Mouse (Mus musculus) hindbrain, postnatal 0 days (tissue): Measurements from ENCODE around the gene Ctnnbl1. TPM values are rescaled to one million over a fixed set of nuclear protein-coding genes. Genes with fewer than 3 reads are reported as not detected.
A peak's percentile ranks its signal among the peaks of the same experiment; 100 is the strongest.

ENCODE experiments used
- ATAC-seq: fragments of 200-750 bp; cut with Nextera tagmentation; 2 replicates; pipeline ENCODE4 v1.8.0; 2017; ENCODE audit warnings: mild to moderate bottlenecking, moderate TSS enrichment, moderate library complexity
- DNase-seq: peaks from one replicate; pipeline ENCODE4 v3.0.0-alpha.2; 2015; ENCODE audit warnings: low spot score
- H3K27ac ChIP-seq: fragments of 300-500 bp; sonication (generic); 2 replicates; pipeline ENCODE4 v1.5.1; 2014; ENCODE audit warnings: mild to moderate bottlenecking
- H3K27me3 ChIP-seq: fragments of 300-500 bp; sonication (generic); 2 replicates; pipeline ENCODE4 v1.6.1; 2014; ENCODE audit warnings: low read length, mixed read lengths; ENCODE audit not compliant: insufficient read depth
- H3K36me3 ChIP-seq: fragments of 300-500 bp; sonication (generic); 2 replicates; pipeline ENCODE4 v1.6.1; 2014; ENCODE audit warnings: low read length, mixed read lengths; ENCODE audit not compliant: insufficient read depth
- H3K4me1 ChIP-seq: fragments of 300-500 bp; sonication (generic); 2 replicates; pipeline ENCODE4 v1.6.1; 2014; ENCODE audit warnings: antibody characterized with exemption, low read length, mixed read lengths; ENCODE audit not compliant: insufficient read depth
- H3K4me2 ChIP-seq: fragments of 300-500 bp; sonication (generic); 2 replicates; pipeline ENCODE4 v1.6.1; 2014; ENCODE audit warnings: low read depth, mild to moderate bottlenecking, low read length, moderate library complexity, mixed read lengths
- H3K4me3 ChIP-seq: fragments of 300-500 bp; sonication (generic); 2 replicates; pipeline ENCODE4 v1.5.1; 2014; ENCODE audit warnings: low read length
- H3K9ac ChIP-seq: fragments of 300-500 bp; sonication (generic); replicated peaks from 2 replicates; pipeline ENCODE4 v1.6.1; 2014; ENCODE audit warnings: mild to moderate bottlenecking, low read length, moderate library complexity, mixed read lengths
- H3K9me3 ChIP-seq: fragments of 300-500 bp; sonication (generic); 2 replicates; pipeline ENCODE4 v1.6.1; 2016; ENCODE audit warnings: low read length, mixed read lengths
- CTCF ChIP-seq: IDR thresholded peaks from 2 replicates; pipeline ENCODE4 v1.5.1; 2016; ENCODE audit warnings: antibody characterized with exemption, control low read depth, low read depth
- WGBS: fragments of 180-500 bp; shearing (Covaris S2); extraction: QIAGEN DNeasy Blood & Tissue Kit; methylation state at CpG from one replicate; pipeline ENCODE4 v1.1.7; 2014; 5-methylcytosine and 5-hydroxymethylcytosine counted together
- polyA plus RNA-seq: library from polyadenylated mRNA; unstranded; fragments of >200 nt; fragmentation: Nextera tagmentation; extraction: Ambion mirVana; gene quantifications from 2 replicates; pipeline ENCODE4 v1.2.1, GENCODE M21; 2015
- total RNA-seq: library from RNA; depleted of rRNA; stranded (reverse); fragments of >200 nt; gene quantifications from 2 replicates; pipeline ENCODE4 v1.2.3, GENCODE M21; 2014

Gene Ctnnbl1
- total and polyA plus RNA-seq, 2 experiments from 2014 or later, result 30.3 to 45.4 TPM

GRCm38 (mm10) chr2:157830101-157830500 is 92.9 kb downstream of the Ctnnbl1 start:
- H3K9me3 ChIP-seq, result no peaks in the 10 kb centered on the region
- 77% methylated on average over 6 of the region's 6 CpGs for WGBS
- no peaks in the 10 kb centered on the region for H3K27me3 ChIP-seq
- no peaks in the 10 kb centered on the region for H3K36me3 ChIP-seq
- TF ChIP-seq CTCF, result no peak
- no peak overlapping the region for H3K4me3 ChIP-seq
- no peaks in the 10 kb centered on the region for H3K4me1 ChIP-seq
- DNase-seq (no peak), ATAC-seq (no peak)
- no peak overlapping the region for H3K9ac ChIP-seq
- 0 out of 2 replicates have a peak overlapping the region, but pooled peaks have one; percentile 12 for H3K27ac ChIP-seq
- no peak overlapping the region for H3K4me2 ChIP-seq

DNA sequence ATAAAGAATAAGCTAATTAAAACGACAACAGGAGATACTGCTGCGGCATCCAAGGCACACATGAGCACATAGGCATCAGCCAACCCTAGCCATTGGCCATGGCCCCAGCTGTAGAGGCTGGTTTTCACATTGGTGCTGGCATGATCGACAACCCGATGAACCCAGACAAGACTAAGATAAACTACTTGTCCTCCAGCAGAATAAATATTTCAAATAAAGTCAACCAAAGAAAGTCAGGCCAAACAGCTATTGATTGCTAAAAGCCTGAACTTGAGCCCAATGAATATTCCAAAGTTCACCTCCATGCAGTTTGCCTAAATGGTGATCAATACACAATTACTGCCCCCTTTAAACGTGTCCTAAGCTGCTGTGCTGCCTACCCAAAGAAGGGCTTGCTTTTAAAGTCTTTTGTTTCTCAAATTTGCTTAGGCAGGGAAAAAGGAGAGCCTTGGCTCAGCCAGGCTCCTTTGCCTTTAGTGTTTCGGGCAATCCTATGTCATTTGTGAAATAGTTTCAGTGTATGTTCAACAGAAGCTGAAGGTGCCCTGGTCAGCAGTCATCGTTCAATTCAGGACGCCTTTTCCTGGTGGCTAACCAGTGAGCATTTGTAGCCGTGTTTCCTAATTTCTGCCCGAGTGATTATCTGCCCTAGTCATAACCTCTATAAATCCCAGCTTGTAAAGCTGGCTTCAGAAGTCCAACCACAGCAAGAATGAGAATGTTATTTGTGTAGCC is 93.6 kb downstream of the Ctnnbl1 start:
- Histone ChIP-seq H3K27me3 (no peaks in the 10 kb centered on the region), H3K4me2 (no peak overlapping the region), H3K9ac (no peak overlapping the region), H3K9me3 (no peaks in the 10 kb centered on the region), H3K4me1 (no peaks in the 10 kb centered on the region), H3K36me3 (no peaks in the 10 kb centered on the region), H3K27ac (no peak overlapping the region), H3K4me3 (no peak overlapping the region)
- DNase-seq (no peak), ATAC-seq (no peak)
- TF ChIP-seq CTCF, result no peak
- 77% methylated on average over 10 of the region's 10 CpGs for WGBS

DNA sequence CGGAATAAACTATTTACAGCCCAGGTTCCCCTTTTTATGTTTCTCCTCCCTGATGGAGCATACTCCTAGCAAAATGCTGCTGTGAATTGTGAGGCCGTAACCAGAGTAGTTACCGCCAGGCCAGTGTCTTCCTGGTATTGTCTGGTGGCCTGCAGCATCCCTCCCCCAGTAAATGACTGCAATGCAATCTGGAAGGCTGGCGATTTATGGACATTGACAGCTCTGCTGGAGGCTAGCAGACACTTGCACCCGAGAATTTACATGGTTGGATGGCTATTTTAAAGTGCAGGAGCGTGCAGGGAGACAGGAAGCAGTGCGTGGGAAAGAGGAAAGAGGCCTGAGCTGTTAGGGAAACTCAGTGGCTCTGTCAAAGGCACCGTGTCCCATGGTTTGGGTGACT is 99.8 kb downstream of the Ctnnbl1 start:
- DNase-seq (no peak), ATAC-seq (no peak)
- Histone ChIP-seq H3K9ac (no peak overlapping the region), H3K27me3 (no peaks in the 10 kb centered on the region), H3K4me1 (no peaks in the 10 kb centered on the region), H3K4me3 (no peak overlapping the region), H3K36me3 (no peaks in the 10 kb centered on the region), H3K4me2 (no peak overlapping the region), H3K27ac (no peak overlapping the region), H3K9me3 (no peaks in the 10 kb centered on the region)
- WGBS, result 49% methylated on average over 8 of the region's 8 CpGs
- TF ChIP-seq CTCF, result no peak

- no peak for TF ChIP-seq CTCF
- Histone ChIP-seq H3K27me3 (no peaks in the 10 kb centered on the region), H3K27ac (peak overlapping the region; percentile 41; the same call in 1 of the 2 replicates), H3K4me1 (no peaks in the 10 kb centered on the region), H3K4me3 (no peak overlapping the region), H3K36me3 (no peaks in the 10 kb centered on the region), H3K4me2 (no peak overlapping the region), H3K9ac (no peak overlapping the region), H3K9me3 (no peaks in the 10 kb centered on the region)
- peak; percentile 72 for DNase-seq
- WGBS, result 66% methylated on average over 13 of the region's 13 CpGs
- peak; percentile 64 for ATAC-seq
Observed at GRCm38 (mm10) chr2:157838206-157838923, 101.2 kb downstream of the Ctnnbl1 start.

GRCm38 (mm10) chr2:157840641-157841078 is 103.5 kb downstream of the Ctnnbl1 start:
- no peaks in the 10 kb centered on the region for H3K36me3 ChIP-seq
- no peak overlapping the region for H3K9ac ChIP-seq
- no peaks in the 10 kb centered on the region for H3K9me3 ChIP-seq
- DNase-seq, result no peak
- ATAC-seq, result no peak
- H3K27ac ChIP-seq, result no peak overlapping the region
- TF ChIP-seq CTCF, result no peak
- H3K4me1 ChIP-seq, result no peaks in the 10 kb centered on the region
- no peak overlapping the region for H3K4me2 ChIP-seq
- H3K4me3 ChIP-seq, result no peak overlapping the region
- H3K27me3 ChIP-seq, result no peaks in the 10 kb centered on the region

- Histone ChIP-seq H3K9me3 (no peaks in the 10 kb centered on the region), H3K36me3 (no peaks in the 10 kb centered on the region), H3K4me2 (no peak overlapping the region), H3K4me3 (no peak overlapping the region), H3K27me3 (no peaks in the 10 kb centered on the region), H3K9ac (no peak overlapping the region), H3K27ac (peak overlapping the region; percentile 36; the same call in 1 of the 2 replicates), H3K4me1 (no peaks in the 10 kb centered on the region)
- WGBS, result 74% methylated on average over 6 of the region's 6 CpGs
- ATAC-seq (no peak), DNase-seq (no peak)
- TF ChIP-seq CTCF, result no peak
Observed at GRCm38 (mm10) chr2:157841121-157841520, 103.9 kb downstream of the Ctnnbl1 start.
